Mouse (Mus musculus) forebrain, embryonic 14.5 days (tissue): ENCODE measurements around the gene Gm5269. TPM values are rescaled to one million over a fixed set of nuclear protein-coding genes. Genes with fewer than 3 reads are reported as not detected.

Source experiments
- ATAC-seq: fragments of 200-750 bp; cut with Nextera tagmentation; 2 replicates; pipeline ENCODE4 v1.8.0; 2017; ENCODE audit warnings: mild to moderate bottlenecking, moderate library complexity
- DNase-seq: peaks from one replicate; pipeline ENCODE4 v3.0.0-alpha.2; 2015; ENCODE audit warnings: low spot score
- H3K27ac ChIP-seq: fragments of 300-500 bp; sonication (generic); 2 replicates; pipeline ENCODE4 v1.5.1; 2014; ENCODE audit warnings: low read depth, mild to moderate bottlenecking, control low read depth, low read length, moderate library complexity
- H3K27me3 ChIP-seq: fragments of 300-500 bp; sonication (generic); replicated peaks from 2 replicates; pipeline ENCODE4 v1.6.1; 2014; ENCODE audit warnings: low read length, control low read depth, mixed read lengths; ENCODE audit not compliant: control insufficient read depth, insufficient read depth
- H3K36me3 ChIP-seq: fragments of 300-500 bp; sonication (generic); 2 replicates; pipeline ENCODE4 v1.6.1; 2014; ENCODE audit warnings: low read length, control low read depth; ENCODE audit not compliant: control insufficient read depth, insufficient read depth
- H3K4me1 ChIP-seq: fragments of 300-500 bp; sonication (generic); 2 replicates; pipeline ENCODE4 v1.6.1; 2014; ENCODE audit warnings: antibody characterized with exemption, low read length, control low read depth; ENCODE audit not compliant: control insufficient read depth, insufficient read depth
- H3K4me2 ChIP-seq: fragments of 300-500 bp; sonication (generic); 2 replicates; pipeline ENCODE4 v1.6.1; 2014; ENCODE audit warnings: mild to moderate bottlenecking, control low read depth, low read length
- H3K4me3 ChIP-seq: fragments of 300-500 bp; sonication (generic); 2 replicates; pipeline ENCODE4 v1.5.1; 2014; ENCODE audit warnings: low read depth, low read length, control low read depth
- H3K9ac ChIP-seq: fragments of 300-500 bp; sonication (generic); 2 replicates; pipeline ENCODE4 v1.6.1; 2014; ENCODE audit warnings: mild to moderate bottlenecking, low read length, control low read depth, moderate library complexity
- H3K9me3 ChIP-seq: fragments of 300-500 bp; sonication (generic); replicated peaks from 2 replicates; pipeline ENCODE4 v1.6.1; 2016; ENCODE audit warnings: low read length, control low read depth, mixed read lengths; ENCODE audit not compliant: control insufficient read depth
- WGBS: fragments of 180-500 bp; shearing (Covaris S2); extraction: QIAGEN DNeasy Blood & Tissue Kit; methylation state at CpG from one replicate; pipeline ENCODE4 v1.1.7; 2014; 5-methylcytosine and 5-hydroxymethylcytosine counted together
- polyA plus RNA-seq: library from polyadenylated mRNA; unstranded; fragments of >200 nt; fragmentation: Nextera tagmentation; extraction: Ambion mirVana; gene quantifications from 2 replicates; pipeline ENCODE4 v1.2.1, GENCODE M21; 2014

Gm5269 gene
- polyA plus RNA-seq, 1 experiment from 2014 or later, result not detected

- DNase-seq (no peak), ATAC-seq (no peak)
- Histone ChIP-seq H3K36me3 (no peaks in the 10 kb centered on the region), H3K27me3 (no peaks in the 10 kb centered on the region), H3K9ac (no peak overlapping the region), H3K27ac (no peak overlapping the region), H3K4me2 (no peak overlapping the region), H3K4me1 (no peaks in the 10 kb centered on the region), H3K4me3 (no peak overlapping the region), H3K9me3 (no peaks in the 10 kb centered on the region)
- WGBS, result 95% methylated on average over 1 of the region's 1 CpGs
Observed at GRCm38 (mm10) chr1:45919752-45920151, 29.7 kb upstream of the Gm5269 start.

DNA sequence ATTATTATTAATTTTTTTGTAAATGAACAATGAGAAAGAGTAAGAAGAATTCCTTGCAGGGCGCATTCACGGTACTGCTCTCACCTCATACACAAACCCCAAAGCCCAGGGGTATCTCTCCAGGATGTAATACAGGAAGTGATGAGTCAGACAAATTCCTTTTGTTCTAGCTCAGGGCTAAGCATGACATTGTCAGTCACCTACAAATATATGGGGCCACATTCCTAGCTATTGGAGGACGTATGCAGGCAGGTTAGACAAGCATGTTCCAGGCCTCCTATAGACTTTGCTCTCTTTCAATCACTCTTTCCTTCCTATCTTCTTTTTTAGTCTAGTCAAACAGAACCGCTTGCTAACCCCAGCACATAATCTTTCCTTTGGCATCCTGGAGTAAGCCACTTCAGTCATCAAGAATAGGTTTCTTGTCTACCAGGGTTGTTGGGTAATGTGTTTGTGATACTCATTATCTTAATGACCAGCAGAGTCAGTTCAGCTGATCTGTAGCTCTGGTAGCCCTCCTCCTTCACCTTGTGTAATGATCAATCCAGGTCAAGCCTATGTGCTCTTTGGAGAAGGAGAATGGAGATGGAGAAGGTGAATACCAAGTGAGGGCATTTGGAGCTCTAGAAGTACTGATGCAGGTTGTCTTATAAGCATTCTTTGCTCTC lies 27.2 kb upstream of the Gm5269 start:
- Histone ChIP-seq H3K36me3 (no peaks in the 10 kb centered on the region), H3K4me2 (no peak overlapping the region), H3K9me3 (no peaks in the 10 kb centered on the region), H3K27ac (no peak overlapping the region), H3K4me3 (no peak overlapping the region), H3K27me3 (no peaks in the 10 kb centered on the region), H3K4me1 (no peaks in the 10 kb centered on the region), H3K9ac (no peak overlapping the region)
- WGBS, result 85% methylated on average over 4 of the region's 4 CpGs
- ATAC-seq (no peak), DNase-seq (no peak)

GRCm38 (mm10) chr1:45916174-45916573 lies 26.1 kb upstream of the Gm5269 start:
- Histone ChIP-seq H3K27ac (no peak overlapping the region), H3K4me2 (no peak overlapping the region), H3K4me3 (no peak overlapping the region), H3K9ac (no peak overlapping the region), H3K36me3 (no peaks in the 10 kb centered on the region), H3K9me3 (no peaks in the 10 kb centered on the region), H3K4me1 (no peaks in the 10 kb centered on the region), H3K27me3 (no peaks in the 10 kb centered on the region)
- 80% methylated on average over 3 of the region's 3 CpGs for WGBS
- no peak for ATAC-seq
- DNase-seq, result no peak

GRCm38 (mm10) chr1:45914236-45914635 lies 24.2 kb upstream of the Gm5269 start:
- no peak for ATAC-seq
- no peak overlapping the region for H3K4me2 ChIP-seq
- DNase-seq, result no peak
- no peaks in the 10 kb centered on the region for H3K36me3 ChIP-seq
- no peak overlapping the region for H3K4me3 ChIP-seq
- no peak overlapping the region for H3K27ac ChIP-seq
- H3K4me1 ChIP-seq, result no peaks in the 10 kb centered on the region
- no peaks in the 10 kb centered on the region for H3K9me3 ChIP-seq
- no peaks in the 10 kb centered on the region for H3K27me3 ChIP-seq
- 88% methylated on average over 4 of the region's 4 CpGs for WGBS
- no peak overlapping the region for H3K9ac ChIP-seq

- H3K9ac ChIP-seq, result no peak overlapping the region
- WGBS, result 28% methylated on average over 5 of the region's 5 CpGs
- no peak overlapping the region for H3K4me2 ChIP-seq
- H3K4me3 ChIP-seq, result no peak overlapping the region
- H3K4me1 ChIP-seq, result no peaks in the 10 kb centered on the region
- no peaks in the 10 kb centered on the region for H3K36me3 ChIP-seq
- ATAC-seq (peak; percentile 52; the same call in 1 of the 2 replicates), DNase-seq (peak; percentile 34)
- H3K9me3 ChIP-seq, result no peaks in the 10 kb centered on the region
- no peaks in the 10 kb centered on the region for H3K27me3 ChIP-seq
- no peak overlapping the region for H3K27ac ChIP-seq
Observed at GRCm38 (mm10) chr1:45905107-45905821, 15.2 kb upstream of the Gm5269 start.

DNA sequence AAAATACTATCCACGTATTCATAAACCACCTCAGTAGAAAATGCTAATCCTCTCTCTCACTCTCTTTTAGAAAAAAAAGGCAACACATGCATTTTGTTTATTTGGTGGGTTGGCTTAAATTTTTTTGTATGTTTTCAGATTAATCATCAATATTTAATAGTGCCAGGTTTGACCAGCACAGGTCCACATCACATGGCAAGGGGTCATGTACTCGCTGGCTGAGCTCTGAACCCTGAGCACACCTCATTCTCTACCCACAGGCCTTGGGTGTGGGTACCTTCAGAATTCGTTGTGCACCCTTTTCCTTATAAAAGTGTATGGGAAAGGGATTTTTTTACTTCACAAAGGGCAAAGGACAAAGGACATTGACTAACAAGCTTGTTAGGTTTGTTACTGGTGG lies 14.1 kb upstream of the Gm5269 start:
- 76% methylated on average over 3 of the region's 3 CpGs for WGBS
- H3K36me3 ChIP-seq, result no peaks in the 10 kb centered on the region
- H3K4me1 ChIP-seq, result no peaks in the 10 kb centered on the region
- no peak overlapping the region for H3K9ac ChIP-seq
- H3K9me3 ChIP-seq, result no peaks in the 10 kb centered on the region
- H3K27ac ChIP-seq, result no peak overlapping the region
- H3K4me3 ChIP-seq, result no peak overlapping the region
- DNase-seq (no peak), ATAC-seq (no peak)
- H3K4me2 ChIP-seq, result no peak overlapping the region
- no peaks in the 10 kb centered on the region for H3K27me3 ChIP-seq

GRCm38 (mm10) chr1:45898044-45898443 lies 8.0 kb upstream of the Gm5269 start:
- 76% methylated on average over 1 of the region's 1 CpGs for WGBS
- H3K9ac ChIP-seq, result no peak overlapping the region
- H3K27me3 ChIP-seq, result no peaks in the 10 kb centered on the region
- no peak overlapping the region for H3K27ac ChIP-seq
- H3K36me3 ChIP-seq, result no peaks in the 10 kb centered on the region
- H3K4me2 ChIP-seq, result no peak overlapping the region
- ATAC-seq, result no peak
- DNase-seq, result no peak
- no peak overlapping the region for H3K4me3 ChIP-seq
- H3K9me3 ChIP-seq, result no peaks in the 10 kb centered on the region
- no peaks in the 10 kb centered on the region for H3K4me1 ChIP-seq

- H3K4me2 ChIP-seq, result no peak overlapping the region
- 90% methylated on average over 6 of the region's 6 CpGs for WGBS
- no peak for ATAC-seq
- no peaks in the 10 kb centered on the region for H3K4me1 ChIP-seq
- H3K36me3 ChIP-seq, result no peaks in the 10 kb centered on the region
- no peaks in the 10 kb centered on the region for H3K9me3 ChIP-seq
- DNase-seq, result no peak
- no peak overlapping the region for H3K9ac ChIP-seq
- H3K27ac ChIP-seq, result no peak overlapping the region
- H3K4me3 ChIP-seq, result no peak overlapping the region
- H3K27me3 ChIP-seq, result no peaks in the 10 kb centered on the region
Observed at GRCm38 (mm10) chr1:45894168-45894912, 4.3 kb upstream of the Gm5269 start.

DNA sequence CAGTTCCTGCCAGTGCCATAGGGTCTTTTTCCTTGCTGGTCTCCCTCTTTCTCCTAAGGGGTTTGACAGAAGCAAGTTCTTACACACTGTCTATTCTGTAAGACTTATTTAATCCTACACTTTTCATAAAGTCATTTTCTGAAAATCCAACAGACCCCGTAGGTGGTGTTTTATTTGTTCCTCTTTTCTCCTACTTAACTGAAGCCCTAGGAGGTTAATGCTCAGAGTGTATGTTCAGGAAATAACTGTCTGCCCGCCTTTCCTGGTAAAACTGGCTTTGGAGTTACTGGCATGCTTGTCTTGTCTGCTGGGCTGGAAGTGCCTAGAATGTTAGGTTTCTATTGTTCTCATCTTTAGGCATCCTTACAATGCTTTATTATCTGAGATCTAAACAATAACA lies 1.9 kb upstream of the Gm5269 start:
- Histone ChIP-seq H3K4me3 (no peak overlapping the region), H3K9ac (no peak overlapping the region), H3K27me3 (no peaks in the 10 kb centered on the region), H3K36me3 (no peaks in the 10 kb centered on the region), H3K4me2 (no peak overlapping the region), H3K27ac (no peak overlapping the region), H3K4me1 (no peaks in the 10 kb centered on the region), H3K9me3 (no peaks in the 10 kb centered on the region)
- WGBS, result 78% methylated on average over 2 of the region's 2 CpGs
- DNase-seq, result no peak
- ATAC-seq, result no peak
